Mouse (Mus musculus): Measurements from ENCODE around the gene Gtpbp1. TPM values are rescaled to one million over a fixed set of nuclear protein-coding genes. Genes with fewer than 3 reads are reported as not detected.

Gtpbp1 gene
- total and polyA plus RNA-seq, 3 experiments, result 26.9 to 30.1 (median 27.0) TPM

DNA sequence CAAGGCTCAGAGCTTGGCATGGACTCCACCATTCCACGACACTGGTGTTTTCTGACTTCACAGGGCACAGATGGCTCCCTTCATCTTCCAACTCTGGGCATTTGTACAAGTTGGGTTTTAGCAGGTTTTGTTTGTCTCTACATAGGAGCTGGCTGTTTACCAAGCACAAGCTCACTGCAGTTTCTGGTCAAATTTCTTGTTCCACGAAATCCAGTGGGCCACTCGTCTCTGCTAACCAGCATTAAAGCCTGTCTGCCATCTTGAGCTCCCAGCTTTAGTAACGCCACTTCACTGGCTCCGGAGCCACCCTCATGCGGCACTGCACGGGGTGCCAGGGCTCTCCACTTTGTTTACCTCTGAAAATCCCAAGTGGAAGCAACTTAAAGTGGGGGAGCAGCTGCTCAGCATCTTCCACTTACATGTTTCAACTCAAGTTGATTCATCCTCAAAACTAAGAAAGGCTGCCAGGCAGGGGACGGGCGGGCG, 76.0 kb downstream of the Gtpbp1 start:
- no peaks in the 10 kb centered on the region for H3K36me3 ChIP-seq (ENCODE audit: control insufficient read depth, insufficient read depth, low read length)
- WGBS, result 86% methylated on average over 10 of the region's 10 CpGs
- no peak for DNase-seq
- H3K27me3 ChIP-seq (ENCODE audit: control insufficient read depth, insufficient read depth, low read length), result no peaks in the 10 kb centered on the region
- intact Hi-C loops (cut with DNase I), result no loop called here
- no peak overlapping the region for H3K4me3 ChIP-seq
- no peak overlapping the region; the same call in none of the 2 replicates for H3K27ac ChIP-seq
- peaks cover 27% of the 10 kb centered on the region for H3K4me1 ChIP-seq (ENCODE audit: control insufficient read depth, insufficient read depth, low read length)
- no peak overlapping the region for H3K9ac ChIP-seq (ENCODE audit: low read depth, low read length)
- peaks cover 1% of the 10 kb centered on the region; the same call in 1 of the 2 replicates for H3K79me2 ChIP-seq (replicated peaks; ENCODE audit: control insufficient read depth, insufficient read depth, low read length)
- no peak for TF ChIP-seq CTCF (IDR thresholded peaks at IDR 0.05)
- no peak for TF ChIP-seq POLR2A (IDR thresholded peaks at IDR 0.05; ENCODE audit: insufficient read depth, low read depth, low read length)
- no peak for TF ChIP-seq EP300 (IDR thresholded peaks at IDR 0.05; ENCODE audit: insufficient read depth, low read depth, low read length)

- H3K27me3 ChIP-seq (ENCODE audit: control insufficient read depth, insufficient read depth, low read length), result no peaks in the 10 kb centered on the region
- no peak for TF ChIP-seq CTCF (IDR thresholded peaks at IDR 0.05)
- no peak for TF ChIP-seq EP300 (IDR thresholded peaks at IDR 0.05; ENCODE audit: insufficient read depth, low read depth, low read length)
- no peak for TF ChIP-seq POLR2A (IDR thresholded peaks at IDR 0.05; ENCODE audit: insufficient read depth, low read depth, low read length)
- WGBS, result 31% methylated on average over 16 of the region's 16 CpGs
- H3K4me1 ChIP-seq (ENCODE audit: control insufficient read depth, insufficient read depth, low read length), result peaks cover 27% of the 10 kb centered on the region
- H3K36me3 ChIP-seq (ENCODE audit: control insufficient read depth, insufficient read depth, low read length), result no peaks in the 10 kb centered on the region
- no peak for DNase-seq
- peak overlapping the region; percentile 31; the same call in 1 of the 2 replicates for H3K9ac ChIP-seq (ENCODE audit: low read depth, low read length)
- intact Hi-C loops (cut with DNase I), result no loop called here
- peak overlapping the region; percentile 6; the same call in 1 of the 2 replicates for H3K4me3 ChIP-seq
- peak overlapping the region; percentile 75 for H3K27ac ChIP-seq
- H3K79me2 ChIP-seq (replicated peaks; ENCODE audit: control insufficient read depth, insufficient read depth, low read length), result peaks cover 1% of the 10 kb centered on the region; the same call in 1 of the 2 replicates
Observed at GRCm38 (mm10) chr15:79767327-79767961, 76.8 kb downstream of the Gtpbp1 start.

DNA sequence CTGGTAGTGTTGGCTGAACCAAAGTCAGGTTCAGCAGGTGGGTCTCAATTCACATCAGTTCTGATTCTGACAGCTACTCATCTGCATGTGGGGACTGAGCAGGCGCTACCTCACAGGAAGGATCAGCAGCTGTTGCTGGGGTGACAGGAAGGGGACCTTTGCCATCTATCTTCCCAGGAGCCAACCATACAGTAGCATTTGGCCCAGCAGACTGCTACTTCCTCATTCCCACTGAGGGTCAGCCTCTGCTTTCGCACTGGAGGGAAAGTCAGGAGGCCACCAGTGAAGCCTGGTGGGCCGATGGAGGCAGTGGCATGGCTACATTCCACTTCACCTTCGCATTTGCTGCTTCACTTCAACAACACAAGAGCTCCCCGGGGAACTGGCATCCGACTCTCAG, 77.7 kb downstream of the Gtpbp1 start:
- 0 out of 2 replicates have a peak overlapping the region, but pooled peaks have one; percentile 13 for H3K9ac ChIP-seq (ENCODE audit: low read depth, low read length)
- H3K4me3 ChIP-seq, result no peak overlapping the region
- 28% methylated on average over 6 of the region's 6 CpGs for WGBS
- TF ChIP-seq CTCF (IDR thresholded peaks at IDR 0.05) (no peak), POLR2A (IDR thresholded peaks at IDR 0.05; ENCODE audit: insufficient read depth, low read depth, low read length) (no peak), EP300 (IDR thresholded peaks at IDR 0.05; ENCODE audit: insufficient read depth, low read depth, low read length) (no peak)
- no peaks in the 10 kb centered on the region for H3K36me3 ChIP-seq (ENCODE audit: control insufficient read depth, insufficient read depth, low read length)
- H3K27ac ChIP-seq, result peak overlapping the region; percentile 75
- no peaks in the 10 kb centered on the region for H3K27me3 ChIP-seq (ENCODE audit: control insufficient read depth, insufficient read depth, low read length)
- no peak for DNase-seq
- intact Hi-C loops (cut with DNase I), result no loop called here
- H3K79me2 ChIP-seq (replicated peaks; ENCODE audit: control insufficient read depth, insufficient read depth, low read length), result peaks cover 3% of the 10 kb centered on the region
- peaks cover 27% of the 10 kb centered on the region for H3K4me1 ChIP-seq (ENCODE audit: control insufficient read depth, insufficient read depth, low read length)

GRCm38 (mm10) chr15:79770629-79771240, 80.1 kb downstream of the Gtpbp1 start:
- DNase-seq, result no peak
- intact Hi-C loops (cut with DNase I), result no loop called here
- Histone ChIP-seq H3K36me3 (ENCODE audit: control insufficient read depth, insufficient read depth, low read length) (no peaks in the 10 kb centered on the region), H3K4me1 (ENCODE audit: control insufficient read depth, insufficient read depth, low read length) (peaks cover 21% of the 10 kb centered on the region), H3K4me3 (no peak overlapping the region), H3K9ac (ENCODE audit: low read depth, low read length) (no peak overlapping the region), H3K79me2 (replicated peaks; ENCODE audit: control insufficient read depth, insufficient read depth, low read length) (peaks cover 3% of the 10 kb centered on the region), H3K27me3 (ENCODE audit: control insufficient read depth, insufficient read depth, low read length) (no peaks in the 10 kb centered on the region), H3K27ac (no peak overlapping the region)
- WGBS, result 50% methylated on average over 21 of the region's 21 CpGs
- TF ChIP-seq CTCF (IDR thresholded peaks at IDR 0.05) (no peak), EP300 (IDR thresholded peaks at IDR 0.05; ENCODE audit: insufficient read depth, low read depth, low read length) (no peak), POLR2A (IDR thresholded peaks at IDR 0.05; ENCODE audit: insufficient read depth, low read depth, low read length) (no peak)

Other genes with a start within 250 kb of the Gtpbp1 start
- gene Csnk1e, start 235.3 kb upstream of the Gtpbp1 start, total RNA-seq (2021), result 10 to 100 TPM; 46.5 to 48.3 TPM
- gene Csnk1e, start 235.3 kb upstream of the Gtpbp1 start, polyA plus RNA-seq (2012; rRNA removed), result 62.6 and 63.6 TPM in 2 replicates
- 1 to 10 TPM in 1 of 2 experiments, under 1 TPM in 1; 0.50 to 1.1 TPM for gene Kcnj4, start 185.6 kb upstream of the Gtpbp1 start, total RNA-seq (2021)
- gene Kcnj4, start 185.6 kb upstream of the Gtpbp1 start, polyA plus RNA-seq (2012; rRNA removed), result 0.06 and 0.21 TPM in 2 replicates
- 1 to 10 TPM; 4.3 to 4.8 TPM for gene Kdelr3, start 174.4 kb upstream of the Gtpbp1 start, total RNA-seq (2021)
- 14.2 and 20.4 TPM in 2 replicates for gene Kdelr3, start 174.4 kb upstream of the Gtpbp1 start, polyA plus RNA-seq (2012; rRNA removed)
- 10 to 100 TPM; 77.6 to 95.1 TPM for gene Ddx17, start 144.1 kb upstream of the Gtpbp1 start, total RNA-seq (2021)
- gene Ddx17, start 144.1 kb upstream of the Gtpbp1 start, polyA plus RNA-seq (2012; rRNA removed), result 122 and 219 TPM in 2 replicates
- gene Dmc1, start 85.7 kb upstream of the Gtpbp1 start, total RNA-seq (2021), result not detected
- gene Dmc1, start 85.7 kb upstream of the Gtpbp1 start, polyA plus RNA-seq (2012; rRNA removed), result 0.12 TPM in 1 of 2 replicates, not detected in the other
- gene Fam227a, start 31.9 kb upstream of the Gtpbp1 start, total RNA-seq (2021), result under 1 TPM; 0.75 to 0.84 TPM
- gene Fam227a, start 31.9 kb upstream of the Gtpbp1 start, polyA plus RNA-seq (2012; rRNA removed), result 1.2 and 1.4 TPM in 2 replicates
- 10 to 100 TPM; 18.6 to 19.3 TPM for gene Cby1, start 31.6 kb upstream of the Gtpbp1 start, total RNA-seq (2021)
- 10.1 and 13.8 TPM in 2 replicates for gene Cby1, start 31.6 kb upstream of the Gtpbp1 start, polyA plus RNA-seq (2012; rRNA removed)
- 100 to 1,000 TPM in 1 of 2 experiments, 10 to 100 TPM in 1; 99.8 to 109 TPM for gene Tomm22, start 20.0 kb upstream of the Gtpbp1 start, total RNA-seq (2021)
- 57.8 and 112 TPM in 2 replicates for gene Tomm22, start 20.0 kb upstream of the Gtpbp1 start, polyA plus RNA-seq (2012; rRNA removed)
- 10 to 100 TPM; 22.1 to 24.9 TPM for gene Josd1, start 2.9 kb upstream of the Gtpbp1 start, total RNA-seq (2021)
- gene Josd1, start 2.9 kb upstream of the Gtpbp1 start, polyA plus RNA-seq (2012; rRNA removed), result 16.1 and 25.6 TPM in 2 replicates
- 10 to 100 TPM; 83.3 to 96.7 TPM for gene Sun2, start 51.7 kb downstream of the Gtpbp1 start, total RNA-seq (2021)
- gene Sun2, start 51.7 kb downstream of the Gtpbp1 start, polyA plus RNA-seq (2012; rRNA removed), result 57.9 and 69.2 TPM in 2 replicates
- 10 to 100 TPM; 19.3 to 21.7 TPM for gene Dnal4, start 87.0 kb downstream of the Gtpbp1 start, total RNA-seq (2021)
- 43.0 and 46.8 TPM in 2 replicates for gene Dnal4, start 87.0 kb downstream of the Gtpbp1 start, polyA plus RNA-seq (2012; rRNA removed)
- 1 to 10 TPM; 1.5 to 1.7 TPM for gene Nptxr, start 113.9 kb downstream of the Gtpbp1 start, total RNA-seq (2021)
- gene Nptxr, start 113.9 kb downstream of the Gtpbp1 start, polyA plus RNA-seq (2012; rRNA removed), result 1.3 and 1.6 TPM in 2 replicates
- gene Npcd, start 143.4 kb downstream of the Gtpbp1 start, total RNA-seq (2021), result under 1 TPM; 0.29 to 0.30 TPM
- gene Npcd, start 143.4 kb downstream of the Gtpbp1 start, polyA plus RNA-seq (2012; rRNA removed), result 0.31 TPM in 1 of 2 replicates, not detected in the other
- gene Cbx6, start 143.8 kb downstream of the Gtpbp1 start, total RNA-seq (2021), result 10 to 100 TPM; 21.1 to 21.3 TPM
- gene Cbx6, start 143.8 kb downstream of the Gtpbp1 start, polyA plus RNA-seq (2012; rRNA removed), result 22.9 and 24.1 TPM in 2 replicates
- gene Apobec3, start 200.8 kb downstream of the Gtpbp1 start, total RNA-seq (2021), result 1 to 10 TPM; 6.8 to 7.1 TPM
- 13.9 and 16.3 TPM in 2 replicates for gene Apobec3, start 200.8 kb downstream of the Gtpbp1 start, polyA plus RNA-seq (2012; rRNA removed)